Mouse (Mus musculus): ENCODE results near the gene Mllt10. TPM values are rescaled to one million over a fixed set of nuclear protein-coding genes. Genes with fewer than 3 reads are reported as not detected.

Gene Mllt10
- polyA plus RNA-seq, 2 experiments = 33.4 to 52.7 TPM

- peak; percentile 7; the same call in 1 of the 2 replicates for TF ChIP-seq POLR2A (IDR thresholded peaks at IDR 0.05; ENCODE audit: borderline replicate concordance, extremely low read depth, insufficient read depth, insufficient read length)
- peaks cover 16% of the 10 kb centered on the region for H3K4me1 ChIP-seq (ENCODE audit: control insufficient read depth, insufficient read depth, low read length)
- peak; percentile 33 for DNase-seq (ENCODE audit: low spot score)
- H3K9me3 ChIP-seq (ENCODE audit: control insufficient read depth, low read length) = no peaks in the 10 kb centered on the region
- no peaks in the 10 kb centered on the region for H3K36me3 ChIP-seq (ENCODE audit: control insufficient read depth, insufficient read depth, low read length)
- H3K4me2 ChIP-seq (replicated peaks; ENCODE audit: low read depth, low read length, severe bottlenecking) = peak overlapping the region; percentile 97
- no peaks in the 10 kb centered on the region for H3K27me3 ChIP-seq (ENCODE audit: control insufficient read depth, insufficient read depth, low read length)
- peak overlapping the region; percentile 89 for H3K9ac ChIP-seq (ENCODE audit: low read depth, low read length, severe bottlenecking)
- ATAC-seq (ENCODE audit: low FRiP score, low read depth) = no peak
- H3K4me3 ChIP-seq (replicated peaks; ENCODE audit: low read length) = peak overlapping the region; percentile 50
- under 1% methylated on average over 45 of the region's 48 CpGs for WGBS
- peak overlapping the region; percentile 99 for H3K27ac ChIP-seq (replicated peaks; ENCODE audit: low read depth, low read length)
Measured at GRCm38 (mm10) chr2:18057336-18058145, 2.5 kb downstream of the Mllt10 start.

- no peaks in the 10 kb centered on the region for H3K27me3 ChIP-seq (ENCODE audit: control insufficient read depth, insufficient read depth, low read length)
- no peak for DNase-seq (ENCODE audit: low spot score)
- no peak for TF ChIP-seq POLR2A (IDR thresholded peaks at IDR 0.05; ENCODE audit: borderline replicate concordance, extremely low read depth, insufficient read depth, insufficient read length)
- H3K4me3 ChIP-seq (replicated peaks; ENCODE audit: low read length) = peak overlapping the region; percentile 50
- H3K4me2 ChIP-seq (replicated peaks; ENCODE audit: low read depth, low read length, severe bottlenecking) = peak overlapping the region; percentile 97
- no peak for ATAC-seq (ENCODE audit: low FRiP score, low read depth)
- H3K4me1 ChIP-seq (ENCODE audit: control insufficient read depth, insufficient read depth, low read length) = peaks cover 16% of the 10 kb centered on the region
- H3K9ac ChIP-seq (ENCODE audit: low read depth, low read length, severe bottlenecking) = peak overlapping the region; percentile 89
- WGBS = 15% methylated on average over 9 of the region's 9 CpGs
- peak overlapping the region; percentile 99 for H3K27ac ChIP-seq (replicated peaks; ENCODE audit: low read depth, low read length)
- H3K9me3 ChIP-seq (ENCODE audit: control insufficient read depth, low read length) = no peaks in the 10 kb centered on the region
- H3K36me3 ChIP-seq (ENCODE audit: control insufficient read depth, insufficient read depth, low read length) = no peaks in the 10 kb centered on the region
Measured at GRCm38 (mm10) chr2:18058146-18058708, 3.2 kb downstream of the Mllt10 start.

GRCm38 (mm10) chr2:18059063-18059462, 4.0 kb downstream of the Mllt10 start:
- peaks cover 16% of the 10 kb centered on the region for H3K4me1 ChIP-seq (ENCODE audit: control insufficient read depth, insufficient read depth, low read length)
- no peak for ATAC-seq (ENCODE audit: low FRiP score, low read depth)
- H3K9me3 ChIP-seq (ENCODE audit: control insufficient read depth, low read length) = no peaks in the 10 kb centered on the region
- no peak for TF ChIP-seq POLR2A (IDR thresholded peaks at IDR 0.05; ENCODE audit: borderline replicate concordance, extremely low read depth, insufficient read depth, insufficient read length)
- H3K36me3 ChIP-seq (ENCODE audit: control insufficient read depth, insufficient read depth, low read length) = no peaks in the 10 kb centered on the region
- no peak overlapping the region for H3K4me3 ChIP-seq (replicated peaks; ENCODE audit: low read length)
- no peak overlapping the region for H3K4me2 ChIP-seq (replicated peaks; ENCODE audit: low read depth, low read length, severe bottlenecking)
- H3K9ac ChIP-seq (ENCODE audit: low read depth, low read length, severe bottlenecking) = no peak overlapping the region
- WGBS = 45% methylated on average over 2 of the region's 2 CpGs
- no peaks in the 10 kb centered on the region for H3K27me3 ChIP-seq (ENCODE audit: control insufficient read depth, insufficient read depth, low read length)
- H3K27ac ChIP-seq (replicated peaks; ENCODE audit: low read depth, low read length) = no peak overlapping the region
- DNase-seq (ENCODE audit: low spot score) = no peak

GRCm38 (mm10) chr2:18059891-18060290, 4.9 kb downstream of the Mllt10 start:
- Histone ChIP-seq H3K9ac (ENCODE audit: low read depth, low read length, severe bottlenecking) (no peak overlapping the region), H3K4me2 (replicated peaks; ENCODE audit: low read depth, low read length, severe bottlenecking) (no peak overlapping the region), H3K4me1 (ENCODE audit: control insufficient read depth, insufficient read depth, low read length) (peaks cover 10% of the 10 kb centered on the region), H3K36me3 (ENCODE audit: control insufficient read depth, insufficient read depth, low read length) (no peaks in the 10 kb centered on the region), H3K27ac (replicated peaks; ENCODE audit: low read depth, low read length) (no peak overlapping the region), H3K4me3 (replicated peaks; ENCODE audit: low read length) (no peak overlapping the region), H3K9me3 (ENCODE audit: control insufficient read depth, low read length) (no peaks in the 10 kb centered on the region), H3K27me3 (ENCODE audit: control insufficient read depth, insufficient read depth, low read length) (no peaks in the 10 kb centered on the region)
- WGBS = 84% methylated on average over 1 of the region's 1 CpGs
- no peak for DNase-seq (ENCODE audit: low spot score)
- no peak for ATAC-seq (ENCODE audit: low FRiP score, low read depth)
- no peak for TF ChIP-seq POLR2A (IDR thresholded peaks at IDR 0.05; ENCODE audit: borderline replicate concordance, extremely low read depth, insufficient read depth, insufficient read length)

- Histone ChIP-seq H3K36me3 (ENCODE audit: control insufficient read depth, insufficient read depth, low read length) (no peaks in the 10 kb centered on the region), H3K27ac (replicated peaks; ENCODE audit: low read depth, low read length) (no peak overlapping the region), H3K9ac (ENCODE audit: low read depth, low read length, severe bottlenecking) (no peak overlapping the region), H3K4me1 (ENCODE audit: control insufficient read depth, insufficient read depth, low read length) (peaks cover 5% of the 10 kb centered on the region; the same call in 1 of the 2 replicates), H3K9me3 (ENCODE audit: control insufficient read depth, low read length) (no peaks in the 10 kb centered on the region), H3K4me2 (replicated peaks; ENCODE audit: low read depth, low read length, severe bottlenecking) (no peak overlapping the region), H3K27me3 (ENCODE audit: control insufficient read depth, insufficient read depth, low read length) (no peaks in the 10 kb centered on the region), H3K4me3 (replicated peaks; ENCODE audit: low read length) (no peak overlapping the region)
- ATAC-seq (ENCODE audit: low FRiP score, low read depth) (no peak), DNase-seq (ENCODE audit: low spot score) (no peak)
- TF ChIP-seq POLR2A (IDR thresholded peaks at IDR 0.05; ENCODE audit: borderline replicate concordance, extremely low read depth, insufficient read depth, insufficient read length) = no peak
- WGBS = 98% methylated on average over 1 of the region's 1 CpGs
Measured at GRCm38 (mm10) chr2:18060396-18060795, 5.4 kb downstream of the Mllt10 start.
